Comparison of ENCODE assay signal across 10 mouse cellular contexts in the genomic region with DNA sequence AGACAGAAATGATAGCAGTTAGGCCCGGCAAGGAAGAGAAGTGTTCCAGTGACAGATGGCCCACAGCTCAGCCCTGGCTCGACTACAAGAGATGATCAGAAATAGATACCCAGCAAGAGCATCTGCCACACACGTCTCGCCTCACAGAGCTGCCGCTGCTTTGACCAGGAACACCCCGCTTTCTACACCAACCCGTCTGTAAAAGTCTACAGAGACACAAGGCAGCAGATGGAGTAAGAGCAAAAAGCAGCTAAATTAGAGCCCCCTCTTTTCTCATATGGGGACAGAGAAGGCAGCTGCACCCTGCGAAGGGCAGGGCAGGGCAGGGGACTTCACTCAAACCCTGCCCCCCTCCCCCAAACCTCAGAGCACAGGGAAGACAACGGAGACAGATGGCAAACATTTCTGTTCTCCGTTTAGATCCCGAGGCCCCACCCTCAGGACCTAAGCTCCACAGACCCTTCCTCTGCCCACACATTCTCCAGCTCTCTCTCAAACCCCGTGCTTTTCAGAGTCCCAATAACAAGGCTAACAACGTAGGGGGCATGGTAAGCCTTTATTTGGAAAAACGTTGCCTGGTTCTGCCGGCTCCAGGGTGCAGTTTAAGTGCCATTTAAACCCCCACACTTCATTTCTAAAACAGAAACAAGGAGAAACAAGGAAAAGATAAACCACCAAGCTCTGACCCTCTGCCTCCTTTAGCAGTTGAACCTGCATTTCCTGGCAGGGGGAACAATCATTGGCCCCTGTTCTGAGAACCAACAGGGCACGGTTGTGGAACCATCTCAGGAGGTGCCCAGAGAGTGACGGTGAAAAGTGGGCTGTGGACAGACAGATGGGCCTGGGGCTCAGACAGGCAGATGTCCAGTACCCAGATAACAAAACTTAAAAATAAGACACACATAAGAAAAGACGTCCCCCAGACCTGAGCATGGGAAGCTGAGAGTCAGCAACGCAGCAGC. TPM values are rescaled to one million over a fixed set of nuclear protein-coding genes. Genes with fewer than 3 reads are reported as not detected.
DNase-seq lines count a peak whose midpoint lies in the region; ATAC-seq and TF ChIP-seq lines count a peak whose summit lies in the region.
"Had no signal": no experiment of that assay in that cellular context is flagged by ENCODE, and none has a peak within 500 bp of the region (broad histone marks: within the 10 kb centered on the region; RNA-seq: fewer than 3 reads in every experiment).

No protein-coding gene starts in this region.

- TF ChIP-seq POLR2A in lung, adult 2 months (IDR thresholded peaks at IDR 0.05; ENCODE audit: borderline replicate concordance, extremely low read depth, low read depth, low read length) = no peak

- no peak overlapping the region for H3K4me2 ChIP-seq in lung, embryonic 14.5 days
- no peak overlapping the region for H3K4me2 ChIP-seq in limb, embryonic 13.5 days (replicated peaks)
- H3K4me2 ChIP-seq: limb, embryonic 15.5 days had no signal

- no peak for DNase-seq in lung, embryonic 14.5 days
- DNase-seq in lung, adult 18-20 months = no peak
- DNase-seq in hindbrain, embryonic 10.5 days (ENCODE audit: low spot score) = peak; percentile 36
- peak; percentile 96 for DNase-seq in telencephalon, adult 2 months (ENCODE audit: low read depth, low spot score)
- no peak for DNase-seq in gastrocnemius, postnatal 14 days
- no peak for DNase-seq in gastrocnemius, adult 2 months
- no peak for DNase-seq in lung, adult 2 months

- no peak for TF ChIP-seq CTCF in lung, embryonic 14.5 days (IDR thresholded peaks at IDR 0.05; ENCODE audit: low read depth)
- no peak for TF ChIP-seq CTCF in gastrocnemius, adult 2 months (IDR thresholded peaks at IDR 0.05)
- TF ChIP-seq CTCF in lung, adult 2 months (IDR thresholded peaks at IDR 0.05; ENCODE audit: insufficient read depth, low read length) = no peak

- no peak overlapping the region; the same call in 1 of the 2 replicates for H3K9ac ChIP-seq in lung, embryonic 14.5 days
- H3K9ac ChIP-seq in limb, embryonic 13.5 days = peak overlapping the region; percentile 19; the same call in 1 of the 2 replicates
- H3K9ac ChIP-seq: limb, embryonic 15.5 days had no signal

- peaks cover 9% of the 10 kb centered on the region; the same call in 1 of the 2 replicates for H3K36me3 ChIP-seq in lung, embryonic 14.5 days (ENCODE audit: insufficient read depth)
- peaks cover 41% of the 10 kb centered on the region for H3K36me3 ChIP-seq in hindbrain, embryonic 10.5 days
- peaks cover 46% of the 10 kb centered on the region for H3K36me3 ChIP-seq in limb, embryonic 13.5 days

- H3K4me3 ChIP-seq in lung, embryonic 14.5 days (ENCODE audit: low read depth, low read length) = no peak overlapping the region
- 0 out of 2 replicates have a peak overlapping the region, but pooled peaks have one; percentile 22 for H3K4me3 ChIP-seq in hindbrain, embryonic 10.5 days
- no peak overlapping the region for H3K4me3 ChIP-seq in limb, embryonic 13.5 days
- no peak overlapping the region for H3K4me3 ChIP-seq in gastrocnemius, adult 2 months
- no peak overlapping the region for H3K4me3 ChIP-seq in lung, adult 2 months (replicated peaks; ENCODE audit: extremely low read depth, low read depth, low read length)
- H3K4me3 ChIP-seq: limb, embryonic 15.5 days had no signal

- no peak for ATAC-seq in lung, embryonic 14.5 days (ENCODE audit: insufficient read depth)
- ATAC-seq in limb, embryonic 13.5 days (ENCODE audit: low FRiP score, low read depth) = 0 out of 2 replicates have a peak, but pooled peaks have one; percentile 25

- 21% methylated on average over 19 of the region's 19 CpGs for WGBS in lung, embryonic 14.5 days
- 38% methylated on average over 19 of the region's 19 CpGs for WGBS in hindbrain, embryonic 10.5 days
- WGBS in limb, embryonic 13.5 days = 35% methylated on average over 19 of the region's 19 CpGs
- 54% methylated on average over 19 of the region's 19 CpGs for WGBS in lung, adult 2 months

- H3K9me3 ChIP-seq in lung, embryonic 14.5 days (ENCODE audit: low read depth, low read length) = no peaks in the 10 kb centered on the region
- H3K9me3 ChIP-seq in hindbrain, embryonic 10.5 days = no peaks in the 10 kb centered on the region
- no peaks in the 10 kb centered on the region for H3K9me3 ChIP-seq in limb, embryonic 13.5 days
- H3K9me3 ChIP-seq: limb, embryonic 15.5 days had no signal

- no peaks in the 10 kb centered on the region for H3K27me3 ChIP-seq in lung, embryonic 14.5 days (ENCODE audit: insufficient read depth, low read length)
- no peaks in the 10 kb centered on the region for H3K27me3 ChIP-seq in hindbrain, embryonic 10.5 days (ENCODE audit: insufficient read depth, poor library complexity, severe bottlenecking)
- H3K27me3 ChIP-seq in limb, embryonic 13.5 days = no peaks in the 10 kb centered on the region
- H3K27me3 ChIP-seq: limb, embryonic 15.5 days had no signal

- intact Hi-C loops in gastrocnemius, postnatal 14 days (cut with DNase I; ENCODE audit: low total_unique reads) = no loop called here
- intact Hi-C loops in gastrocnemius, adult 2 months (cut with DNase I) = no loop called here

- 0 out of 2 replicates have a peak, but pooled peaks cover 7% of the 10 kb centered on the region for H3K4me1 ChIP-seq in lung, embryonic 14.5 days (ENCODE audit: insufficient read depth)
- H3K4me1 ChIP-seq in hindbrain, embryonic 10.5 days (replicated peaks) = peaks cover 50% of the 10 kb centered on the region
- H3K4me1 ChIP-seq in limb, embryonic 13.5 days = peaks cover 9% of the 10 kb centered on the region
- H3K4me1 ChIP-seq in lung, adult 2 months (ENCODE audit: control insufficient read depth, insufficient read depth, low read length) = no peaks in the 10 kb centered on the region

- 0 out of 2 replicates have a peak overlapping the region, but pooled peaks have one; percentile 8 for H3K27ac ChIP-seq in lung, embryonic 14.5 days (ENCODE audit: low read depth)
- H3K27ac ChIP-seq in hindbrain, embryonic 10.5 days = peak overlapping the region; percentile 83
- no peak overlapping the region for H3K27ac ChIP-seq in limb, embryonic 13.5 days
- no peak overlapping the region for H3K27ac ChIP-seq in gastrocnemius, adult 2 months

RNA-seq across cellular contexts. Expression of gene Vash1, which starts 21.7 kb away (rescaled TPM):
- polyA plus RNA-seq in lung, embryonic 14.5 days (2014; fragmentation: Nextera tagmentation; extraction: Ambion mirVana) = 12.7 and 14.2 TPM in 2 replicates
- polyA plus RNA-seq in hindbrain, embryonic 10.5 days (2016; fragmentation: Nextera tagmentation; extraction: Ambion mirVana) = 21.1 and 27.4 TPM in 2 replicates
- 13.2 and 13.9 TPM in 2 replicates for polyA plus RNA-seq in limb, embryonic 13.5 days (2015; fragmentation: Nextera tagmentation; extraction: Ambion mirVana)
- 10 to 100 TPM; 16.2 to 23.0 TPM for total RNA-seq in gastrocnemius, postnatal 14 days (2021)
- 1 to 10 TPM; 4.0 to 6.9 TPM for total RNA-seq in gastrocnemius, adult 2 months (2021)
- 15.2 and 15.4 TPM in 2 replicates for polyA plus RNA-seq in lung, adult 2 months (2012; rRNA removed)

RNA-seq across cellular contexts. Expression of gene Angel1, which starts 26.0 kb away (rescaled TPM):
- 14.3 and 15.1 TPM in 2 replicates for polyA plus RNA-seq in lung, embryonic 14.5 days (2014; fragmentation: Nextera tagmentation; extraction: Ambion mirVana)
- polyA plus RNA-seq in hindbrain, embryonic 10.5 days (2016; fragmentation: Nextera tagmentation; extraction: Ambion mirVana) = 14.7 and 14.8 TPM in 2 replicates
- polyA plus RNA-seq in limb, embryonic 13.5 days (2015; fragmentation: Nextera tagmentation; extraction: Ambion mirVana) = 10.6 and 11.0 TPM in 2 replicates
- total RNA-seq in gastrocnemius, postnatal 14 days (2021) = 1 to 10 TPM; 4.6 to 4.7 TPM
- 1 to 10 TPM; 3.9 to 4.8 TPM for total RNA-seq in gastrocnemius, adult 2 months (2021)
- 5.7 and 7.3 TPM in 2 replicates for polyA plus RNA-seq in lung, adult 2 months (2012; rRNA removed)

RNA-seq across cellular contexts. Expression of gene Lrrc74a, which starts 33.9 kb away (rescaled TPM):
- polyA plus RNA-seq in lung, embryonic 14.5 days (2014; fragmentation: Nextera tagmentation; extraction: Ambion mirVana) = not detected in 2 replicates
- polyA plus RNA-seq in hindbrain, embryonic 10.5 days (2016; fragmentation: Nextera tagmentation; extraction: Ambion mirVana) = not detected in 2 replicates
- polyA plus RNA-seq in limb, embryonic 13.5 days (2015; fragmentation: Nextera tagmentation; extraction: Ambion mirVana) = not detected in 2 replicates
- not detected for total RNA-seq in gastrocnemius, postnatal 14 days (2021)
- not detected for total RNA-seq in gastrocnemius, adult 2 months (2021)
- polyA plus RNA-seq in lung, adult 2 months (2012; rRNA removed) = not detected in 2 replicates
- polyA plus RNA-seq: limb, embryonic 15.5 days; stomach, embryonic 14.5 days had no signal

Comparison
In these comparisons a context has a peak if more than half of its experiments do, and no peak if none do; other contexts are left out.
1. DNase-seq: peak in hindbrain, embryonic 10.5 days (single experiment) and telencephalon, adult 2 months (single experiment); none in lung, embryonic 14.5 days (single experiment), lung, adult 18-20 months (0 of 2), gastrocnemius, postnatal 14 days (single experiment), gastrocnemius, adult 2 months (single experiment) and lung, adult 2 months (single experiment).
2. H3K27ac ChIP-seq: peak in lung, embryonic 14.5 days (single experiment) and hindbrain, embryonic 10.5 days (single experiment); none in limb, embryonic 13.5 days (single experiment) and gastrocnemius, adult 2 months (single experiment).